Mouse (Mus musculus) thymus, postnatal 25 days (tissue): Measurements from ENCODE around the gene Serping1.
"Not testable (repeated sequence)": the region's sequence is repeated elsewhere in the genome, so short reads cannot be mapped to it uniquely, and the experiment has no call there.

Experiments used
- DNase-seq: peaks from one replicate; pipeline ENCODE4 v3.0.0; 2022

Gene Serping1

GRCm38 (mm10) chr2:84737451-84737925, 37.8 kb downstream of the Serping1 start:
- DNase-seq, result no peak

- DNase-seq, result no peak
These were observed 38.7 kb downstream of the Serping1 start for GRCm38 (mm10) chr2:84736312-84737161.

- no peak for DNase-seq
These were observed 39.8 kb downstream of the Serping1 start for GRCm38 (mm10) chr2:84735346-84735920.

GRCm38 (mm10) chr2:84734919-84735318, 40.3 kb downstream of the Serping1 start:
- DNase-seq, result no peak

DNA sequence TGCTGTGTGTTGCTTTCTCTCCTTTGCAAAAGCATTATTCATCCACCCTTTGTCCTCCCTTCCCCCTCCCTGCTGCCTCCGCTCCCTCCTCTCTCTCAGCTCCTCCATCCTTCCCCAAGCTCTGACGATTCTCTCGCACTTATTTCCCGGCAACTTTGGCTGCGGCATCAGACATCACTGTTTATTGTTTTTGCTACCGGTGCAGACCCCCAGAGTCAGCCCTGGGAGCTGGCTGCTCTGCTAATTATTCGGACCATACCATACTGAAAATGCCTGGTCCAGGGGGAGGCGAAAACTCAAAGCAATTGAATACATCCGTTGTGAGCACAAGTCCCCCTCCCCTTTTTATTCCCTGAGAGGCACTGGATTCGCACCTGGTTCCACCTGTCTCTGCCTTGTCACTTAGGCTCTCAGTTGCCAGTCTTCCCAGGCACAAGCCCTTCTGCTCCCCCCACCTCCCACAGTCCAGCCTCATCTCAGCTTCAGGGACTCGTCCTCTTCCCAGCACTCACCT, 40.8 kb downstream of the Serping1 start:
- DNase-seq, result no peak

GRCm38 (mm10) chr2:84733579-84734300, 41.5 kb downstream of the Serping1 start, which contains the start of gene Ypel4:
TSS of gene Ypel4 (plus strand) at chr2:84734058.
- no peak for DNase-seq

GRCm38 (mm10) chr2:84732394-84732793, 42.9 kb downstream of the Serping1 start:
- no peak for DNase-seq

DNA sequence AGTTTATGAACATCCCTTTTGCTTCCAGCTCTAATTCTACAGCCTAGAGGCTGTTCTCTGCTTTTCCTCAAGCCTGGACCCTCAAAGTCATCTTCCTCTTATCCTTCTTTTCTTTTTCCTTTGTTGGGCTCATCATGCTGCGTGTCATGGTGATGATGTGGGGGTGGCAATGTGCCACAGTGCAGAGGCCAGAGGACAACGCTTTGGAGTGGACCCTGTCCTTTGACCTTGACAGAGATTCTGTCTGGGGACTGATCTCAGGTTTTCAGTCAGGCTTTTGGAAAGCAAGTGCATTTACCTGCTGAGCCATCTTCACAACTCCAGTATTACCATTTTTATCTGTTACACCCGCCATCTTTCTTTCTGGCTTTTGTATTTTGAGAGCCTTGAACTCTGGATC, 44.0 kb downstream of the Serping1 start:
- DNase-seq, result no peak

DNA sequence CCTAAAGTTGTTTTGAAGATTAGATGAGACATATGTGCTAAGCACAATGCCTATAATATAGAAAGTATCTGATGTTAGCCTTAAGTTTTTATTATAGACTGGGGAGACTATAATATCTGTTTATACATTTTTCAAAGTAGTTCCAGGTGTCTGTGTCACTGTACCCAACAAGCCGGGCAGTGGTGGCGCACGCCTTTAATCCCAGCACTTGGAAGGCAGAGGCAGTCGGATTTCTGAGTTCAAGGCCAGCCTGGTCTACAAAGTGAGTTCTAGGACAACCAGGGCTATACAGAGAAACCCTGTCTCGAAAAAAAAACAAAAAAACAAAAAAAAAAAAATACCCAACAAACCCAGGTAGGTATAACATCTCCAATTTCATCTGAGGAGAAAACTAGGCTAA, 47.1 kb downstream of the Serping1 start:
- DNase-seq, result not testable (repeated sequence)

DNA sequence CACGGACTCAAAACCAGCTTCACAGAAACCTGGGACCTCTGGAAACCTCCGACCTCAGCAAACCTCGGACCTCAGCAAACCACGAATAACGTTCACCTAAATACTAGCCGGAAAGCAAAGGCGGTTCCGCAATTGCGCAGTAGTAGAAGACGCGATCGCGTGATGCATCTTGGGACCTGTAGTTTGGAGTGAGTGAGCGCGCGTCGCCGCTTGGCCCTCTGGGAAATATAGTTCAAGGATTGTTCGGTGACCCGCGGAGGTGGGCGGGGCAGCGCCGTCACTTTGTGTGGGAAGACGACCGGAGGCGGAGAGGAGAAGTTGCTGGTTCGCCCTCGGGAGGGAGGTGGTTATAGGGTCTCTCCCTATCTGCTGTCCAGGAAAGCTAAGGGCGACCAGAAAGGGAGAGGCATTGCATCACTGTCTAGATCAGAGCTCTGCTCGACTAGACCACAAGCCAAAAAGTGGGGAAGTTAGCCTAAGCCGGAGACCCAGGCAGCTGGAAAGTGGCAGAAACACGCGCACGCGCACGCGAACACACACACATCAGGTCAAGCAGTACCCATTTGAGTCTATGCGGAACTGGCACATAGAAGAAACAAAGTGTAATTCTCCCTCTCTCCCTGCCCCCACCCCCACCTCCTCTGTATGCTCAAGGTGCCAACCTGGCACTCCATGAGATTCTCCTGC, 47.9 kb downstream of the Serping1 start, which contains the start of gene Clp1:
Gene Clp1, minus strand, starts transcription at position 179 of the 687 bp plus-strand sequence.
- DNase-seq, result peak; percentile 94

DNA sequence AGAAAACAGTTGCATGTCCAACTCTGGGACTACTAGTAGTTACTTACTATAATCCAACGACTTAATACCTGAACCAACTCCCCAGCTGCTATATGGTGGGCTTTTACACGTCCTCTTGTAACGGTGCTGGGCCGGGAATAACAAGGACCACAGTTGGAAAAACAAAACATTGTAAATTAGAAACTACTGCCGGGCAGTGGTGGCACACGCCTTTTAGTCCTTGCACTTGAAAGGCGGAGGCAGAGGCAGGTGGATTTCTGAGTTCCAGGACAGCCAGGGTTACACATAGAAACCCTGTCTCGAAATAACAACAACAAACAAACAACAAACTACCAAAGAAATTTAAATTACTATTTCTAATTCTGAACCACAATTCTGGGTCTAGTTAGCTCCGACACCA, 48.5 kb downstream of the Serping1 start:
- no peak for DNase-seq

DNA sequence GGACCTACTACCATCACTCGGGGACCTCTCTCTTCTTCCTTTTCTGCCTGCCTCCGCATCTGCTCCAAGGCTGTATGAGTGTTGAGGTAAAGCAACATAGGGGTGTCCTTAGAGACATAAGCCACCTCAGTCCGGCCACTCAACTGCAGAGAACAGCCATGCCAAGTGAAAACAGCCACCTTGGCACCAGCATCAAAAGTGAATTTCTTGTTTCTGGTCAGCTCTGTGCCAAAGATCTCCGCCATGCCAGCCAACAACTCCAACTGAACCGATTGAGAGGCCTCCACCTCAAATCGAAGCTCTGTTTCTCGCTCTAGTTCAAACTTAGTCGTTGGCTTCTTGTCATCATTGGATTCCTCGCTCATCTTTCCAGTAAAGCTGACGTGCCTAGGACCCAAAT, 49.5 kb downstream of the Serping1 start:
- DNase-seq, result no peak

DNA sequence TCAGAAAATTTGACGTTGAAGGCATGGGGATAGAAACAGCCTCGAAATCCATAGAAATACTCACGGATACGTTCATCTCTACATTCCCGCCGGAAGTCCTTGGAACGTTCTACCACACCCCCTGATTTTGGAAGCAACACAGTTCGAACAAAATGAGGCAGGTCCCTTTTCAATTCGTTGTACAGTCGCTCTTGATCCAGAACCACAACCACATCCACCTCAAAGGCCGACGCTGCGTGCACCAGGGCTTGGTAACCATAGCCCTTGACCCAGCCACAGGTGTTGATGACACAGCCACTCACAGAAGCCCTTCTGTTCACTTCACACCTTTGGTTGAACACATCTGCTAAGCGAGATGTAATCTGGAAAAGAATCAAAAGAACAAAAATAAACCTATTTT, 51.4 kb downstream of the Serping1 start:
- no peak for DNase-seq

DNA sequence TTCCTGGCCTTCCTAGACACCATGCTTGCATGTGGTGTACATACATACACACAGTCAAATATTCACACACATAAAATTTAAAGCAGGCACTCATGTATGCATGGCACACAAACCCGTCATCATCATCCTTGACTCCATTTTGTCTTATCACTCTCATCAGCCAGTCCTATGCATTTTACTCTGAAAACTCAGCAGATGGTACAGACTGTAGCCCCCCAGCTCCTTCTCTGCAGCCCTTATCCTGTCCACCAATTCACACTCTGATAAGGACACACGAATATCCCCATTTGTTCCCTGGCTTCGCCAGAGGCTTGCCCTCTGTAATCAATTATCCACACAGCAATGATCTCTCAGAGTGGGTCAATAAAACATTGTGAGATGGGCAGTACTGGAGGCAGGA, 54.1 kb downstream of the Serping1 start:
- DNase-seq, result no peak

GRCm38 (mm10) chr2:84720718-84721117, 54.5 kb downstream of the Serping1 start:
- no peak for DNase-seq

DNA sequence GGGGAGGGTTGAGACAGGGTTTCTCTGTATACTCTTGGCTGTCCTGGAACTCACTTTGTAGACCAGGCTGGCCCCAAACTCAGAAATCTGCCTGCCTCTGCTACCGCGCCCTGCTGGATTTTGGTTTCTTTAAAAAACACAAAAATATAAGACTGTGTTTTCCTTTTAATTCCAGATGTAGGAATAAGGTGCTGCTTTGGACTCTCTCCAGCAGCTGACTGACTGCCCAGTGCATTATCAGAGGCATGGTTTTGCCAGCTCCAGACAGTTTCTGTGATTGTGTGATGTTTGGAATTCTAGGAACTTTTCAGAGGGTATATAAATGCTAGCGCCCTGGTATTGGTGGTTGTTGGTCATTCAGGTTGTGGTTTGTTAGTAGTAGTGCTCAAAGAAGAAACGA, 57.9 kb downstream of the Serping1 start:
- no peak for DNase-seq

DNA sequence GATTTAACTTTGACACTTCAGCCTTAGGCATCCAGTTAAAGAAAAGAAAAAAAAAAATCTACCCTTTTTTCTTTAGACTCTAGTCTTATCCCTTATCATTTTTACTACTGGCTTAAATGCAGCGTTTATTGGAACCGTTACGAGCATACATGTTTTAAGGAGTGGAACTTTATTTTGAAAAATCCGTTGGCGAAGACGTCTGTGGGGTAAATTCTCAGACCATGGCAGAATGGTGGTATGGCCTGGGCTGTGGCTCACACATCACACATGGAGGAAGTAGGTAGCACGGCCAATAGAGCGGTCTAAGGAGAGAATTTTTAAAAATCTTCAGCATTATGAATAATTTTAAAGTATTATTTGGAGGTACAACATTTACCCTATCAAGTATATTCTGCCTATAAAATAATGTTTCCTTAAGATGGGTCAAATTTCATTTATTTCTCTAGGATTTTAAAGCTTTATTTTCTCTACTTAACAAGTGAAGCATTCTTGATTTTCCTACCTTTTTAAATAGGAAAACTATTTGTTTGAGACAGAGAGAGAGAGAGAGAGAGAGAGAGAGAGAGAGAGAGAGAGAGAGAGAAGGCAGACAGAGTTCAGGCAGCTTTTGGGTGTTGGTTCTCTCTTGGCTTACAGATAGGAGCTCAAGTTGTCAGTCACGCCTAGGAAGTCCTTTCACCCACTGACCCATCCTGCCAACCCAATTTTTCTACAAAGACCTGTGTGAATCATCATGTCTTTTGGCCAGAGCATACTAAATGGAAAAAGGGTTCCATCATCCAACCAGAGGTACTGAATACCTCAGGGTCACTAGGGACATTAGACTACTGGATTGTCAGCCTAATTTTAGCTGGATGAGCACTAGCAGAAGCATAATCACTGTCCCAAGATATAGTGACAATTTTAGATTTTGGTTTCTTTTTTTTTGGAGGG, 58.6 kb downstream of the Serping1 start:
- no peak for DNase-seq

DNA sequence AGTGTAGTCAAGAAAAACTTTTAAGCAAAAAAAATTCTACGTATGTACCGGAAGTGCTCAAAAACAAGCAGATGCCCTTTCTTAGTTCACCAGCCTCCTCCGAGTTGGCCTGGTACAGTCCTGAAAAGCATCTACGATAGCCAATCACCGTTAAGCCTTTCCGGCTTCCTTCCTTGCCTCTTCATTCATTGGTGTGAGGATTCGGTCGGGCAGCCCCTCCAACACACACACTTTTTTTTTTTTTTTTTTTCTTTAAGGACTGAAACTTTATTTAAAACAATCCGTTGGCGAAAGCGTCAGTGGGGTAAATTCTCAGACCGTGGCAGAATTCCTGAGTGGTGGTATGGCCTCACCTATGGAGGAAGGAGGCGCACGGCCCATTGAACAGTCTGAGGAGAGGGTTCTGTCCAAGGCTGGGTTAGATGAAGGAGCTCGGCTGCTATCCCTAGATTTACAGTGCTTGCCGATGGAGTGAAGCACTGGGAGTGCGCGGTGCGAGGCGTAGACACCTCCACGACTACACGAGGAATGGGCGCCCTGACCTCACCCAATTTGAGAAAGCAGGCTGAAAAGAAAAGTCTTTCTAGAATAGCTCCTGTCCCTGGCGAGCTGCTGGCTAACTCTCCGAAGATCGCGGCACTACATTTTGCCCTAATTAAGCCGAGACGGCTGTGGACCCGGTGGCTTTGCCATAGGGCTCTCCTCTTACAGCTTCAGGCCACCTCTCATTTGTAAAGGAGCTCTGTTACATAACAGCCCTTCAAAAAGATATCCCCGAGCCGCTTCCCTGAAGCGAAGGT, 59.5 kb downstream of the Serping1 start:
- peak; percentile 69 for DNase-seq
